Mouse (Mus musculus) layer of hippocampus, postnatal 10 days (tissue): ENCODE measurements around the gene R3hcc1l. TPM values are rescaled to one million over a fixed set of nuclear protein-coding genes. Genes with fewer than 3 reads are reported as not detected.

Experiments used
- DNase-seq, 2 experiments: peaks; one replicate each; pipeline ENCODE4 v3.0.0; 2021; ENCODE audit warnings: low spot score in 2 of 2
- total RNA-seq, 2 experiments: library from RNA; stranded (reverse); gene quantifications; 2 replicates each; pipeline ENCODE4 v1.2.3; 2021

R3hcc1l gene
- total RNA-seq, 2 experiments from 2014 or later = 16.2 to 16.4 TPM

DNA sequence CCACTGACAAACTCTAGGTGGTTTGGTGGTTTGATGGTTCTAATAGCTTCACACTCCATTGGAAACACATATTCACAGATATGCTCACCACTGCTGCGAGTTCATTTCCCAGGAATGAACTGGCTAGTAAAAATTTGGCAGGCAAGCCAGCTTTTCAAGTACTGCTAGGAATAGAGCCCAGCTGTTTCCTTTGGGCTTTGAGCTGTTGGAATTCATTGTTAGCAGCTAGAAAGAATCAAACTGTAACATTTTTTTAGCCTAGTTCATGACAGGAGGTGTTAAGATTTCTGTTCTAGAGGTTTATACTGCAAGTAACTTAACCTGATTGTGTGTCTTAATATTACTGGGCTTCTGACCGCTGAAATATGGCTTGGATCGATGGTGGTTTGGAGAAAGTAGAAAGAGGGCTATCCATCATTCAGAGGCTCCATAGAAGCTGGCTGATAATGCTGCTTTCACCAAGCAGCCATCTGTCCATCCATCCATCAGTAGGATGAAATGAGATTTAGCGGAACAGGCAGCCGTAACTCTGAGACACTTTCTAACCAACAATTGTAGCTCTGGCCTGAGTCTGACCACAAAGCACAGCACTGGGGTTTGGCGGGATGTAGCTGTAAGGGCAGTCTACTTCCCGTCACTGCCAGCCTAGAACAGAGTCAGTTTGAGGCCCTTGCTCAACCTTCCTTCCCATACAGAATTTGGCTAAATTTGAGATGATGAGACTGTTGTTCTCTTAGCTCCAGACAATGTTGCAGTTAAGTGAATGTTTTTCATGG is 21.0 kb downstream of the R3hcc1l start:
- DNase-seq = no peak

DNA sequence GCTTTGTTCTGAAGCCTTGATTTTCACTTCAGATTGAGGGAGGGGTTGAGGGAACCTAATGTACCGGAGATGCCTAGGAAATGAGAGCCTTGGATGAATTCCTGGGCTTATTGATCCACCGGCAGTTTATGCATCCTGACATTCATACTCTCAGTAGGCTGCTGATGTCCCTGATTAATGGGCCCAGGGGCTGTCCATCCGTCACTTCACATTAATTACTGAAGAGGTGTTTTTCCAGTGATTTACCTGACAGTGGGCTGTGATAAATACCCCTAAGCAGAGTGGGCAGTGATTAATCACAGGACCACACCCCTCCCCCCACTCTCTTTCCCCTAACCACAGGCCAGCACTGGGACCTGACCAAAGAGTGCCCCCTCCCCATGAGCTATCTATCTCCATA is 22.1 kb downstream of the R3hcc1l start:
- DNase-seq = no peak

DNA sequence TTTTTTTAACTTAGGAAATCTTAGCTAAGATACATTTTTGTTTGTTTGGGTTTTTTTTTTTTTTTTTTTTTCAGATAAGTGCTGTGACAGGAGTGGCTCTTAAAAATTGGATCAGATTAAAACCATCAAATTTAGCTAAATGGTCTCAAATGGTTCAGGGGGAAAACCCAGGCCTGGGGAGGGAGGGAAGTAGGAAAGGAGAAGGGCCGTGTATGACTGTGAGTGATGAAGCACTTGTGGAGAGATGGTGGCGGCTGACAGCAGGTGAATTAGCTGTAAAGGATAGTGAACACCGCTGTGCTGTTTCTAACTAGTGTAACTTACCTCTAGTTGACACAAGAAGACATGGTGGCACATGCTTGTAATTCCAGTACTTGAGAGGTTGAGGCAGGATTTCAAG is 40.1 kb downstream of the R3hcc1l start:
- DNase-seq = no peak

GRCm38 (mm10) chr19:42561991-42562390 is 43.4 kb downstream of the R3hcc1l start:
- no peak for DNase-seq

GRCm38 (mm10) chr19:42562981-42563380 is 44.4 kb downstream of the R3hcc1l start:
- no peak for DNase-seq

GRCm38 (mm10) chr19:42563726-42564270 is 45.2 kb downstream of the R3hcc1l start:
- no peak for DNase-seq

GRCm38 (mm10) chr19:42566283-42567019 is 47.9 kb downstream of the R3hcc1l start:
- no peak for DNase-seq

GRCm38 (mm10) chr19:42567020-42567419 is 48.5 kb downstream of the R3hcc1l start:
- no peak for DNase-seq

DNA sequence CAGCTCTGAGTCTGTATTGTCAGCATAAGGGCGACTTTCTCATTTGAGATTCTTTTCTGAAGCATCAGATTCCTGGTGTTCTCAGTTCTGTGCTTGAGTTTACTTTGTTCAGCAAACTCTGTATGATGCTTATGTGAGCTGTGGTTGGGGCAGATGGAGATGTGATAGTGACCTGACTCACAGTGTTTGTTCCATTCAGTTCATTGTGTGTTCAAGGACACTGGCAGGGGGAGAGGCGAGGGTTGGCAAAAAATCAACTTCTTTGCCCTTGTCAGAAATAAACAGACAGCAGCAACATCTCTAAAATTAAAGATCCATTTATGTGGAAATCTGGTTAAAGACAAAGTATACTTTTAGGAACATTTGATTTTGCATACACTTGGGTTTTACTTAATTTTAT is 50.5 kb downstream of the R3hcc1l start:
- DNase-seq = no peak

GRCm38 (mm10) chr19:42571291-42571690 is 52.7 kb downstream of the R3hcc1l start:
- no peak for DNase-seq

GRCm38 (mm10) chr19:42575317-42575716 is 56.8 kb downstream of the R3hcc1l start:
- DNase-seq = no peak

GRCm38 (mm10) chr19:42576856-42577255 is 58.3 kb downstream of the R3hcc1l start:
- no peak for DNase-seq

GRCm38 (mm10) chr19:42578631-42579030 is 60.1 kb downstream of the R3hcc1l start:
- DNase-seq = no peak

DNA sequence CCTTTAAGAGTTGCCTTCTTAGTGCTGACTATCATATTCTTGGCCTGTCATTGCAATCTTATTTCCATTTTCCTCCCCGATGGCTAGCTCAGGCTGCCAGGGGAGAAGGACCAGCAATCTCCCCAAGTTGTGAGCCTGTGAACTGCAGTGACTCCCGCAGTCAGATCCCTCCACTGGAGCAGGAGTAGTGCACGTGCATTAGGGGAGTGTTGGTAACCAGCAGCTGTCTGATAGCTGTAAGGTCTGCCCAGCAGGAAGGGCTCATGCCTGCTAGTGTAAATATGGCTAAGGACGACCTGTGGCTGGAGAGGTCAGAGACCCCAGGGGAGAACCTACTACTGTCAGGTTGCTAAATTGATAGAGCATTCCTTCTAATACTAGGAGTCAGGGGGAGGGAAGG is 62.1 kb downstream of the R3hcc1l start:
- DNase-seq = no peak

DNA sequence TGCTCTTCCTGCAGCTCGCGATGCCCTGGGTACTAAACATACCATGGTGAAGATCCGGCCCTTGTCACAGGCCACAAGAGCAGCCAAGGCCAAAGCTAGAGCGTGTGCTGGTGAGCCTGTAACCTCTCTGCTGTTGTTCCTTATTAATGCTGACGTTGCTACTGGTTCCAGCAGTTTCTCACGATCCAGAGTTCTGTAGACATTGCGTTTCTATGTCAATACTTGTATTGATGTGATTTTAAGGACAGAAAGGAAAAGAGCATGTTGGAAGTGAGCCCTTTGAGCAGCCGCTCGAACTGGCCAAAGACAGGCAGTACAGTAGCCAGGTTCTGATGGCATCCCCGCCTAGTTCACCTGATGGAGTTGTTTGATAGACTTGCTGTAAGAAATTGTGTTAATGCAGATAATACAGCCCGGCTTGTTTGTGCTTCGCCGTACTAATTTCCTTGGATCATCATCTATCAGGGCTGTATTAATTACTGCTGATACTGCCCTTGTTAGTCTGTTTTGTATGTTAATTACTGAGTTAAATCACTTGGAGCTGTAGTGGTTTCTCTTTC is 64.3 kb downstream of the R3hcc1l start:
- no peak for DNase-seq

DNA sequence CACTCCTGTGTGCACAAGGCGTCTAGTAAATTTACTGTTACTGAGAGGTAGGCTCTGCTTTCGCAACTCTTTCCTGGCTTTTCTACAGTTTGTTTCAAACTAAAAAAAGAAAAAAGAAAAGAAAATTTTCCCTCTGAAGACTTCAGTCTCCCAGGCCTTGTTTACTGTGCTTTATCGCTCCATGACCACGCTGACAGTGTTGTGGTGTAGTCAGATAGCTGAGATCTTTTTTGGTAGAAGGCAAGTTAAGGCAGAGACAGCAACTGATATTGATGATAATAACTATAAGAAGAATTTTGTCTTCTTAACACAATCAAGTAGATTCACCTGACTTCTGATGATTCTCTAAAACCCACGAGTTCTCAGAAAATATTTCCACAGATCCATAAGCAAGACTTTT is 65.1 kb downstream of the R3hcc1l start:
- DNase-seq = no peak

DNA sequence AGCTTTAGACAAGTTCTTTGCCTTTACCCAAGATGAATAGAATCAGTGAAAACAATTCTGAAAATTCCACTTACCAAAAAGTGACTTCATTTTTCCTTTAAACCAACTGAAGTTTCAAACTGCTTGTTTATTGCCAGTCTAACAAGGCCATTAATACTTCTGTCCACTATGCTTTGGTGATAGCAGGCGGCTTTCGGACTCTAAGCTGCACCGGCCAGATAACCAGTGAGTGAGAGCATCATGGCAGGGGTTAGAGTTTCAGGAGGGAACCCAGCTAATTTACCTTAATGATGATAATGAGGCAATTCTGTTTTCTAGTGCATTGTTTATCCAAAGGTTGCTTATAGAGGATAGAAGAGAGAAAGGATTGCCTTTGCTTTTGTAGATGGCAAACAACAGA is 65.6 kb downstream of the R3hcc1l start:
- no peak for DNase-seq

- no peak for DNase-seq
These were observed 69.1 kb downstream of the R3hcc1l start for GRCm38 (mm10) chr19:42587704-42588103.

GRCm38 (mm10) chr19:42589246-42589645 is 70.7 kb downstream of the R3hcc1l start:
- DNase-seq = no peak

- no peak for DNase-seq
These were observed 73.0 kb downstream of the R3hcc1l start for GRCm38 (mm10) chr19:42591534-42591933.

DNA sequence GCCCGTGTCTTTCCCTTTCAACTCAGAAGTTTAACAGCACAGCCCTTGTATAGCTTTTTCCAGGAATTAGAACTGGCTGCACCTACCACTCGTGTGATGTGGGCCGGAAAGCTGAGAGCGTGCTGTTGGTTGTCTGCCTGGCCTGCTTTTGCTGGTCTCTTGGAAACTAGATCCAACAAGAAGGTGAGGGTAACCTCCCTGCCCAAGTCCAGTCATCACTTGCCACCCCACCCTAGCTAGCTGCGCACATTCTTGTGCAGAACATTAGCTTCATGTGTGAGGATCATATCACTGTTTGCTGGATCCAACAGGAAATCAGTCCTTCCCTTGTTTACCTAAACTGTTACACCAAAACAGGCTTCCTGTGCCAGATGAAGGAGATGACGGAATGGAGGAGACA is 74.9 kb downstream of the R3hcc1l start:
- DNase-seq = no peak

DNA sequence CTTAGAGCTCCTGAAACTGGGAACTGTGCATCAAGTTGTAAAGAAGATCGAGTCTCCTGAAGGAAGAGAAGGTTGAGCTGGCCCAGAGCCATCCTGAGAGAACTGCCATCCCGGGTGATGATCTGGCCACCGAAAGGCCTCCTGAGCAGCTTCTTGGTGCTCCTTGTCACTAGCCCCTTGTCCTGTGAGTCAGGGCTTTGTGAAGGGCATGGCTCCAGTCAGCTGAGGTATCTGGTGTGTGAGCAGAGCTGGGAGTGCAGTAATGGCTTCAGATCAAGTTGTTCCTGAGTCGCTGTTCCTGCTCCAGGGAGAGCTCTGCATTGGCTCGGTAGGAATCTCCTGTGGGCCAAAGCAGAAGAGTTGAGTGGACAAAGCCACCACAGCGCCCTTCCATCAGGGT is 76.5 kb downstream of the R3hcc1l start:
- no peak for DNase-seq
